In the genomic region with DNA sequence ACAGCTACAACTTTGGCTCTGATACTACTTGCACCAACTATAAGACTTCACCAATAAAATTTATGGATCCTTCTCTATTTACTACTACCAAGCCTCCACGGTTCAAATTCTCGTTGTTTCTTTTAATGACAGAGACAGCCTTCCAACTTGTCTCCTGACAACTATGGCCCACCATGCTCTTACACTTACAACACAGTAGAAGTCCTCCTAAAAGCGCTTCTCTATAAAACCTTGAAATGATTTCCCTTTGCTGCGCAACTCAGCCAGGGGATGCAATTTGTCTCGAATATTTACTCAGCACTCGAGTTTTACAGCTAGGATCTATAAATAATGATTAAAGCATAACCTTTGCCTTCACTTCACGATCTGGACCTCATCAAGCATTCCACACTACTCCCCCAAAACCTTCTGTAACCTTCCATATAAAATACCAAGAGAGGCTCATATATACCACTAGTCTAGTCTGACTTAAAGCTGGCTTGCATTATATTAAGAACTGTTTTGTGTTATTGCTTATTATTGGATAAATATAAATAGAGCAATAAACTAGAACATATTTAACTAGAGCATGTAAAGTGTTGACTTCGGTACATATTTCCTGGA, we compare ENCODE assay signal across 17 mouse cellular contexts.
"Had no signal": no experiment of that assay in that cellular context is flagged by ENCODE, and none has a peak within 500 bp of the region (broad histone marks: within the 10 kb centered on the region; RNA-seq: fewer than 3 reads in every experiment).

No protein-coding gene starts in this region.

- DNase-seq: kidney, adult 9 months; layer of hippocampus, postnatal 36 days; liver; liver, embryonic 13.5 days; liver, postnatal 0 days; lung, postnatal 14 days; thymus, adult 2 months; thymus, postnatal 25 days had no signal

- H3K9ac ChIP-seq: liver, embryonic 13.5 days; liver, postnatal 0 days; lung, embryonic 15.5 days; midbrain, embryonic 12.5 days; neural tube, embryonic 13.5 days; stomach, embryonic 15.5 days had no signal

- H3K4me2 ChIP-seq: liver, embryonic 13.5 days; lung, embryonic 15.5 days; midbrain, embryonic 12.5 days; neural tube, embryonic 13.5 days; stomach, embryonic 15.5 days had no signal

- H3K27me3 ChIP-seq: liver, embryonic 13.5 days; lung, embryonic 15.5 days; megakaryocyte, embryonic 14.5 days; midbrain, embryonic 12.5 days; neural tube, embryonic 13.5 days; stomach, embryonic 15.5 days had no signal

- H3K27ac ChIP-seq: liver, embryonic 13.5 days; lung, embryonic 15.5 days; macrophage; midbrain, embryonic 12.5 days; neural tube, embryonic 13.5 days; stomach, embryonic 15.5 days had no signal

- H3K4me3 ChIP-seq: liver, embryonic 13.5 days; lung, embryonic 15.5 days; megakaryocyte, embryonic 14.5 days; midbrain, embryonic 12.5 days; neural tube, embryonic 13.5 days; stomach, embryonic 15.5 days had no signal

- H3K4me1 ChIP-seq: liver, embryonic 13.5 days; lung, embryonic 15.5 days; megakaryocyte, embryonic 14.5 days; midbrain, embryonic 12.5 days; neural tube, embryonic 13.5 days; stomach, embryonic 15.5 days had no signal

- H3K36me3 ChIP-seq: liver, embryonic 13.5 days; lung, embryonic 15.5 days; midbrain, embryonic 12.5 days; neural tube, embryonic 13.5 days; stomach, embryonic 15.5 days had no signal

- H3K9me3 ChIP-seq: liver, embryonic 13.5 days; lung, embryonic 15.5 days; midbrain, embryonic 12.5 days; neural tube, embryonic 13.5 days; stomach, embryonic 15.5 days had no signal

- ATAC-seq: hindbrain, embryonic 16.5 days; inflammation-experienced regulatory T-cells, adult 6 months; liver, postnatal 0 days; midbrain, embryonic 16.5 days had no signal
